Mouse (Mus musculus): ENCODE measurements around the gene Surf2. TPM values are rescaled to one million over a fixed set of nuclear protein-coding genes. Genes with fewer than 3 reads are reported as not detected.

Gene Surf2
- polyA plus RNA-seq, 1 experiment from 2014 or later, result 61.9 TPM

Other genes starting within 250 kb of the Surf2 start
- gene Lcn4, start 245.1 kb upstream of the Surf2 start, polyA plus RNA-seq (2015; fragmentation: Nextera tagmentation; extraction: Ambion mirVana), result not detected in 2 replicates
- gene Abo, start 51.4 kb upstream of the Surf2 start, polyA plus RNA-seq (2015; fragmentation: Nextera tagmentation; extraction: Ambion mirVana), result not detected in 2 replicates
- 27.7 and 29.7 TPM in 2 replicates for gene Surf6, start 13.5 kb upstream of the Surf2 start, polyA plus RNA-seq (2015; fragmentation: Nextera tagmentation; extraction: Ambion mirVana)
- gene Med22, start 5.7 kb upstream of the Surf2 start, polyA plus RNA-seq (2015; fragmentation: Nextera tagmentation; extraction: Ambion mirVana), result 177 and 184 TPM in 2 replicates
- gene Rpl7a, start 5.6 kb upstream of the Surf2 start, polyA plus RNA-seq (2015; fragmentation: Nextera tagmentation; extraction: Ambion mirVana), result 533 and 546 TPM in 2 replicates
- 74.0 and 77.3 TPM in 2 replicates for gene Surf1, start 163 bp downstream of the Surf2 start, polyA plus RNA-seq (2015; fragmentation: Nextera tagmentation; extraction: Ambion mirVana)
- 100 and 101 TPM in 2 replicates for gene Surf4, start 17.6 kb downstream of the Surf2 start, polyA plus RNA-seq (2015; fragmentation: Nextera tagmentation; extraction: Ambion mirVana)
- gene Stkld1, start 17.7 kb downstream of the Surf2 start, polyA plus RNA-seq (2015; fragmentation: Nextera tagmentation; extraction: Ambion mirVana), result 0.17 and 0.22 TPM in 2 replicates
- gene Rexo4, start 48.0 kb downstream of the Surf2 start, polyA plus RNA-seq (2015; fragmentation: Nextera tagmentation; extraction: Ambion mirVana), result 38.4 and 38.8 TPM in 2 replicates
- gene Adamts13, start 57.0 kb downstream of the Surf2 start, polyA plus RNA-seq (2015; fragmentation: Nextera tagmentation; extraction: Ambion mirVana), result 0.22 and 0.38 TPM in 2 replicates
- gene Cacfd1, start 93.6 kb downstream of the Surf2 start, polyA plus RNA-seq (2015; fragmentation: Nextera tagmentation; extraction: Ambion mirVana), result 120 and 121 TPM in 2 replicates
- gene Slc2a6, start 111.6 kb downstream of the Surf2 start, polyA plus RNA-seq (2015; fragmentation: Nextera tagmentation; extraction: Ambion mirVana), result 5.2 TPM in 2 replicates
- gene Mymk, start 155.8 kb downstream of the Surf2 start, polyA plus RNA-seq (2015; fragmentation: Nextera tagmentation; extraction: Ambion mirVana), result 0.17 TPM in 1 of 2 replicates, not detected in the other
- gene Adamtsl2, start 163.0 kb downstream of the Surf2 start, polyA plus RNA-seq (2015; fragmentation: Nextera tagmentation; extraction: Ambion mirVana), result 6.8 and 9.5 TPM in 2 replicates
- 3.5 and 4.6 TPM in 2 replicates for gene Fam163b, start 226.1 kb downstream of the Surf2 start, polyA plus RNA-seq (2015; fragmentation: Nextera tagmentation; extraction: Ambion mirVana)
- 0.06 TPM in 1 of 2 replicates, not detected in the other for gene Dbh, start 248.9 kb downstream of the Surf2 start, polyA plus RNA-seq (2015; fragmentation: Nextera tagmentation; extraction: Ambion mirVana)